Mouse (Mus musculus): ENCODE measurements around the gene Ntrk3. TPM values are rescaled to one million over a fixed set of nuclear protein-coding genes. Genes with fewer than 3 reads are reported as not detected.

The Ntrk3 gene
- total RNA-seq, 1 experiment from 2014 or later: not detected

GRCm38 (mm10) chr7:78449909-78450592 is 287.8 kb downstream of the Ntrk3 start:
- no peak for ATAC-seq (replicated peaks in 1 of 2; ENCODE audit: insufficient read depth in 1 of 2, low FRiP score in 2 of 2, low TSS enrichment in 1 of 2, low read depth in 1 of 2, poor library complexity in 2 of 2, severe bottlenecking in 2 of 2)

GRCm38 (mm10) chr7:78448841-78449240 is 289.0 kb downstream of the Ntrk3 start:
- ATAC-seq (replicated peaks in 1 of 2; ENCODE audit: insufficient read depth in 1 of 2, low FRiP score in 2 of 2, low TSS enrichment in 1 of 2, low read depth in 1 of 2, poor library complexity in 2 of 2, severe bottlenecking in 2 of 2): no peak

GRCm38 (mm10) chr7:78443373-78444036 is 294.3 kb downstream of the Ntrk3 start:
- no peak for ATAC-seq (replicated peaks in 1 of 2; ENCODE audit: insufficient read depth in 1 of 2, low FRiP score in 2 of 2, low TSS enrichment in 1 of 2, low read depth in 1 of 2, poor library complexity in 2 of 2, severe bottlenecking in 2 of 2)

- ATAC-seq (replicated peaks in 1 of 2; ENCODE audit: insufficient read depth in 1 of 2, low FRiP score in 2 of 2, low TSS enrichment in 1 of 2, low read depth in 1 of 2, poor library complexity in 2 of 2, severe bottlenecking in 2 of 2): no peak
Measured at GRCm38 (mm10) chr7:78441706-78442105, 296.1 kb downstream of the Ntrk3 start.

- no peak for ATAC-seq (replicated peaks in 1 of 2; ENCODE audit: insufficient read depth in 1 of 2, low FRiP score in 2 of 2, low TSS enrichment in 1 of 2, low read depth in 1 of 2, poor library complexity in 2 of 2, severe bottlenecking in 2 of 2)
Measured at GRCm38 (mm10) chr7:78440896-78441295, 296.9 kb downstream of the Ntrk3 start.

GRCm38 (mm10) chr7:78440476-78440875 is 297.3 kb downstream of the Ntrk3 start:
- no peak for ATAC-seq (replicated peaks in 1 of 2; ENCODE audit: insufficient read depth in 1 of 2, low FRiP score in 2 of 2, low TSS enrichment in 1 of 2, low read depth in 1 of 2, poor library complexity in 2 of 2, severe bottlenecking in 2 of 2)

- no peak for ATAC-seq (replicated peaks in 1 of 2; ENCODE audit: insufficient read depth in 1 of 2, low FRiP score in 2 of 2, low TSS enrichment in 1 of 2, low read depth in 1 of 2, poor library complexity in 2 of 2, severe bottlenecking in 2 of 2)
Measured at GRCm38 (mm10) chr7:78439361-78440120, 298.3 kb downstream of the Ntrk3 start.

GRCm38 (mm10) chr7:78433617-78434144 is 304.1 kb downstream of the Ntrk3 start:
- ATAC-seq (replicated peaks in 1 of 2; ENCODE audit: insufficient read depth in 1 of 2, low FRiP score in 2 of 2, low TSS enrichment in 1 of 2, low read depth in 1 of 2, poor library complexity in 2 of 2, severe bottlenecking in 2 of 2): no peak

- no peak for ATAC-seq (replicated peaks in 1 of 2; ENCODE audit: insufficient read depth in 1 of 2, low FRiP score in 2 of 2, low TSS enrichment in 1 of 2, low read depth in 1 of 2, poor library complexity in 2 of 2, severe bottlenecking in 2 of 2)
Measured at GRCm38 (mm10) chr7:78431611-78432010, 306.2 kb downstream of the Ntrk3 start.

GRCm38 (mm10) chr7:78412172-78412571 is 325.6 kb downstream of the Ntrk3 start:
- peak; percentile 81 to 90 for ATAC-seq (replicated peaks in 1 of 2; ENCODE audit: insufficient read depth in 1 of 2, low FRiP score in 2 of 2, low TSS enrichment in 1 of 2, low read depth in 1 of 2, poor library complexity in 2 of 2, severe bottlenecking in 2 of 2)

GRCm38 (mm10) chr7:78409970-78410369 is 327.8 kb downstream of the Ntrk3 start:
- ATAC-seq (replicated peaks in 1 of 2; ENCODE audit: insufficient read depth in 1 of 2, low FRiP score in 2 of 2, low TSS enrichment in 1 of 2, low read depth in 1 of 2, poor library complexity in 2 of 2, severe bottlenecking in 2 of 2): no peak

GRCm38 (mm10) chr7:78406641-78407291 is 331.0 kb downstream of the Ntrk3 start:
- ATAC-seq (replicated peaks in 1 of 2; ENCODE audit: insufficient read depth in 1 of 2, low FRiP score in 2 of 2, low TSS enrichment in 1 of 2, low read depth in 1 of 2, poor library complexity in 2 of 2, severe bottlenecking in 2 of 2): no peak

GRCm38 (mm10) chr7:78404481-78404880 is 333.3 kb downstream of the Ntrk3 start:
- no peak for ATAC-seq (replicated peaks in 1 of 2; ENCODE audit: insufficient read depth in 1 of 2, low FRiP score in 2 of 2, low TSS enrichment in 1 of 2, low read depth in 1 of 2, poor library complexity in 2 of 2, severe bottlenecking in 2 of 2)

GRCm38 (mm10) chr7:78402495-78402894 is 335.3 kb downstream of the Ntrk3 start:
- ATAC-seq (replicated peaks in 1 of 2; ENCODE audit: insufficient read depth in 1 of 2, low FRiP score in 2 of 2, low TSS enrichment in 1 of 2, low read depth in 1 of 2, poor library complexity in 2 of 2, severe bottlenecking in 2 of 2): peak in 1 of 2 experiments; percentile 27; a peak in 1 of 4 replicates

- no peak for ATAC-seq (replicated peaks in 1 of 2; ENCODE audit: insufficient read depth in 1 of 2, low FRiP score in 2 of 2, low TSS enrichment in 1 of 2, low read depth in 1 of 2, poor library complexity in 2 of 2, severe bottlenecking in 2 of 2)
Measured at GRCm38 (mm10) chr7:78400219-78400618, 337.6 kb downstream of the Ntrk3 start.

- no peak for ATAC-seq (replicated peaks in 1 of 2; ENCODE audit: insufficient read depth in 1 of 2, low FRiP score in 2 of 2, low TSS enrichment in 1 of 2, low read depth in 1 of 2, poor library complexity in 2 of 2, severe bottlenecking in 2 of 2)
Measured at GRCm38 (mm10) chr7:78398377-78398776, 339.4 kb downstream of the Ntrk3 start.

GRCm38 (mm10) chr7:78397215-78397614 is 340.6 kb downstream of the Ntrk3 start:
- ATAC-seq (replicated peaks in 1 of 2; ENCODE audit: insufficient read depth in 1 of 2, low FRiP score in 2 of 2, low TSS enrichment in 1 of 2, low read depth in 1 of 2, poor library complexity in 2 of 2, severe bottlenecking in 2 of 2): no peak
